Mouse (Mus musculus): ENCODE data around the gene Hmgb2.
"Not testable (repeated sequence)": the region's sequence is repeated elsewhere in the genome, so short reads cannot be mapped to it uniquely, and the experiment has no call there.

The Hmgb2 gene

DNA sequence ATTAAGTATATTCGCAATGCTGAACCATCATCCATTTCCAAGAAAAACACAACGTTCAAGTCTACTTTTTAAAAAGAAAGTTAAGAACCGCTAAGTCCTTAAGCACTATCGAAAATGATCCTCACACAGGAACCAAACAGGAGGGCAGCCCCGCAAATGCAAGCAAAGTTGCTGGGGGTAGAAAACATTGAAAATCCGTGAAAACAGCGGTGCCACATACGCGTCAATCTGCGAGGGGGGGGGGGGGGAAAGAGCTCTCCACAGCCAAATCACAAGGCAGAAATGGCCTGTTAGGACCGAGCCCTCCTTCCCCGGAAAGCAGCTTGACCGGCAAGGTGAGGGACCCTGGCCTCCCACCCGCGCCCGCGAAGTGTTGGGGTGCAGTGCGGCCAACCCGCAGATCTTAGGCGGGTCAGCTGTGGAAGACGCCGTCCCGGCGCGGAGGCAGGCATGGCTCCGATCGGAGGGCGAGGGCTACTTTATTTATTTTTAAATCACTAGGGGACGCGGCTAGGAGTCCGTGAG is 854 bp upstream of the Hmgb2 start:
- in situ Hi-C loops (cut with MboI, MseI) = no loop called here

- in situ Hi-C loops (cut with MboI, MseI) = no loop called here
Observed at GRCm38 (mm10) chr8:57512141-57513056, 692 bp downstream of the Hmgb2 start.

- in situ Hi-C loops (cut with MboI, MseI) = not testable (repeated sequence)
Observed at GRCm38 (mm10) chr8:57513178-57513661, 1.5 kb downstream of the Hmgb2 start.

DNA sequence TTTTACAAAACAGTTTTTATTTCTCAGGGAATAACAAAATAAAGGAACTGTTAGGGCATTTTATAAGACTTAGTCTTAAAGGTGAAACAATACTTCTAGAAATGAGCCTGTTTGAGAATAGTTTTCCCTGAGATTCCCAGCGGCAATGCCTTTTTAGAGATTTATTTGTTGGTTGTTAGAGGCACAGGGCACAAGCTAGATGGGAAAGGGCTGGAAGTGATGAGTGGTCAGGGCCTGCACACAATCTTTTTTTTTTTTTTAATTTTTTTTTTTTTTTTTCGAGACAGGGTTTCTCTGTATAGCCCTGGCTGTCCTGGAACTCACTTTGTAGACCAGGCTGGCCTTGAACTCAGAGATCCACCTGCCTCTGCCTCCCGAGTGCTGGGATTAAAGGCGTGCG is 5.0 kb downstream of the Hmgb2 start:
- in situ Hi-C loops (cut with MboI, MseI) = not testable (repeated sequence)

- in situ Hi-C loops (cut with MboI, MseI) = no loop called here
Observed at GRCm38 (mm10) chr8:57517723-57518122, 6.0 kb downstream of the Hmgb2 start.

DNA sequence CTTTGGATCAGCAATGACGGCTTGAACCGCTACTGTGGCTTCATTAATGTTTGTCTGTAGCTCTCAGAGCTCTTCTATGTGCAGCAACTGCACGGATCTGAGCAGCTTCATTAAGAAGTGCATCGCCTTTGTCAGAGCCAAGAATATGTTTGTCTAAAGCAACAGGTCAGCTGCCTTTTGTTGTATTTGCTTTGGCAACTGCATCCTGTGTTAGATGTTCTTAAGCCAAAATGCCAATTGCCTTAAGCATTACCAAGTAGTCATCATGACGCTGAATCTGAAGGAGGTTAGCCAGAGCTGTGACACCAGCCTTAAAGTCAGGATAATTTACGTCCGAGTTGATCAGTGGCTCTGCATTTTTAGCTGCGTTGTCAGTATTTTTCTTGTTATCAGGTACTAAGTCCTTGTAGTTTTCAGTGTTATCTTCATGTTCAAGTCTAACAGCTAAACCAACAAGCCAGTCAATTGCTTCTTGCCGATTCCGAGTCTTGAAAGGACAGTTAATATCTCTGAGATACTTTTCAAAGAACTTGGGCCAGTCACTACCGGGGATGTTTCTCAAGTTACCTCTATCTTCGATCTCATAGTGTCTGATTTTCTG is 8.6 kb downstream of the Hmgb2 start:
- in situ Hi-C loops (cut with MboI, MseI) = no loop called here

- in situ Hi-C loops (cut with MboI, MseI) = no loop called here
Observed at GRCm38 (mm10) chr8:57528036-57528435, 16.3 kb downstream of the Hmgb2 start.

- in situ Hi-C loops (cut with MboI, MseI) = loop anchor here (5.0 to 10.0 kb wide), 2 partner anchors 93 to 275 kb away; no protein-coding TSS in a partner anchor
Observed at GRCm38 (mm10) chr8:57530238-57530637, 18.5 kb downstream of the Hmgb2 start.

GRCm38 (mm10) chr8:57530666-57531349 is 19.1 kb downstream of the Hmgb2 start:
- in situ Hi-C loops (cut with MboI, MseI) = loop anchor here (5.0 to 10.0 kb wide), 2 partner anchors 94 to 274 kb away; no protein-coding TSS in a partner anchor

DNA sequence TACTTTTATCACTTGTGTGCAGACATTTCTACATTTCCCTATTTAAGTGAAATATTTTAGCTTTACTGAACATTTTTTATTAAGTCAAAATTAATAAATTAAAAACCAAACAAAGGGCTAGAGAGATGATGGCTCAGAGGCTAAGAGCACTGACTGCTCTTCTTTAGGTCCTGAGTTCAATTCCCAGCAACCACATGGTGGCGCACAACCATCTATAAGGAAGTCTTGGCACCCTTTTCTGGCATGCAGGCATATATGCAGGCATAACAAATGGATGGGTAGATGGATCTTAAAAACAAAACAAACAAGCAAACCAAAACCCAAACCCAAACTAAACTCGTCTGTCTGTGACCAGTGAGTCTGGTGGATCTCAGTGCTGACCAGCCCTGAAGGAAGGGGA is 20.5 kb downstream of the Hmgb2 start:
- in situ Hi-C loops (cut with MboI, MseI) = loop anchor here (5.0 to 10.0 kb wide), 2 partner anchors 95 to 273 kb away; no protein-coding TSS in a partner anchor

DNA sequence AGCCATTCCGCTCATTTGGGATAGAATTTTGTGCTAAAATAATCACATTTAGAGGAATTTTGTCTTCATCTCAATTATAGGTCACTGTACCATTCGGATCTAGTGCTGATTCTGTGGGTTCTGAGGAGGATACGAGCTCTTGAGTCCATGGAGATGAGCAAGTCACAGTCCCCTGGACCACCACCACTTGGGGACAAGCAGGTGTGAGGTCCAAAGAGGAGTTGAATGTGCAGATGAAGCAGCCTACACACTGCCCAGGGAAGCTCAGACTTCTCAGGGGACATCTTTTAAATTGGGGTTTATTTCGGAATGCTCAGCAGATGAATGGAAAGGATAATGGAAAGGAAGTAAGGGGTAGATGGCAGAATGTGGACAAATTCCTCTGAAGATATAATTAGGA is 21.4 kb downstream of the Hmgb2 start:
- in situ Hi-C loops (cut with MboI, MseI) = loop anchor here (5.0 to 10.0 kb wide), 2 partner anchors 96 to 272 kb away; no protein-coding TSS in a partner anchor

DNA sequence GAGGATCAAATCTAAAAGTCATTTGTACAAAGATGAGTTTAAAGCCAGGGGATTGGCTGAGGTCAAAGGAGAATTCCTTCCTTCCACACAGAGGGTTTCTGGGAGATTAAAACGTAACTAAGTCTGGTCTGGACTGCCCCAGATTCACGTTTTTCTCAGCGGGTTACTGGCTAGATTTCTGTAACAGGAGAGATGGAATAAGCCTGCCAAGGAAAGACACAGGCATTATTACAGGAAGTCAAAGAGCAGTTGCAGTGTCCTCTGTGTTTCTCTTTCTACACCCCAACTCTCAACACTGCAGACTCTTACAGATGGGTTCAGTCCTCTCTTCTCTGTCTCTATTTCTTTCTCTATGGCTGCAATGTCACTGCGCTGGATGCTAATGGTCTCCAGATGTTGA is 22.8 kb downstream of the Hmgb2 start:
- in situ Hi-C loops (cut with MboI, MseI) = loop anchor here (5.0 to 10.0 kb wide), 2 partner anchors 97 to 270 kb away; no protein-coding TSS in a partner anchor

DNA sequence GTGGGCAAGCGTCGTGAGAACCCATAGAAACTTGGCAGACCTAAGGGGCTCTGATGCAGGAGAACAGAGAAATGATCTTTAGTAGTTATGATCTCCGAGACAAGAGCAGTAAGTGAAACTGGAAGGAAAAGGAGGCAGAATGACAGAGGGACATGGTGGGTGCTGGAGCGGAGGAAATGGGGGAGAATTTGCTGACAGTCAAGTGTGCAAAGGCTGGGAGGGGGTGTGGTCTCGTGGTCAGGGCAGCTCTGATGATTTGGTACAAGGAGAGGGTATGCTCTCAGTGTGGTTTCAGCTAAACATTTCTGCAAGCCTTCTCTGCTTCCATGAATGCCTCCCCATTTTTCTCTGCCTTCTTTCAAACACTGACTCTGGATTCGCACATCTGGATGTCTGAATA is 24.5 kb downstream of the Hmgb2 start:
- in situ Hi-C loops (cut with MboI, MseI) = loop anchor here (10.0 kb wide), 1 partner anchor 269 kb away; no protein-coding TSS in a partner anchor

GRCm38 (mm10) chr8:57538601-57539000 is 26.9 kb downstream of the Hmgb2 start:
- in situ Hi-C loops (cut with MboI, MseI) = loop anchor here (10.0 kb wide), 1 partner anchor 266 kb away; no protein-coding TSS in a partner anchor

DNA sequence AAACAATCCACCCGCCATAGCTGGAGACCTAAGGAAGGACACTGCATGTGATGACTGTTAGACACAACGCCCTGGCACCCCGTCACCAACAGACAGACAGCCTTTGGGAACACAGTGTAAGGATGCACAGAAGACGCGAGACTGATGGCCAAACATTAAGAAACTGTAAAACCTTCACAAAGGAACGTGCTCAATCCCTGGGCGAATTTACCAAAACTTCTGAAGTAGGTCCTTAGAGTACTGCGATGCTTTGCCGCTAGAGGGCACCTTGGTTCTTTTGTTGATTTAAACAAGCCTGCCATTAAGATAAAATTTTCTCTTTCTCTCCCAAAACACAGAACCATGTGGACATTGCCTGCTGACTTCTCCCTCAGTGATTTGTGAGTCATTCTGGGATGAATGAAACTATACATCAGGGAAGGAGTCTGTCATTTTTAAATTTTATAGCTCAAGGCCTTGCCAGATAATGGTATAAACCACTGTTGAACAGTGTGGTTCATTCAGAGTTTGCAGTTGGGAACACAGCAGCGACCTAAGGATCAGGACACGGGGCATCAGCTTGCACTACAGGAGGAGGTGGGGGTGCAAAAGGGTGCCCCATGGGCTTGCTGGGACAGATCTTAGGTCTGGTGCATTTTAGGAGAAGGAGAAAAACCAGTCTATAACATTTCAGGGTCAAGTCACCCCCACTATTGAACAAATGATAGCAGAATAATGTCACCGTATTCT is 28.6 kb downstream of the Hmgb2 start:
- in situ Hi-C loops (cut with MboI, MseI) = no loop called here

DNA sequence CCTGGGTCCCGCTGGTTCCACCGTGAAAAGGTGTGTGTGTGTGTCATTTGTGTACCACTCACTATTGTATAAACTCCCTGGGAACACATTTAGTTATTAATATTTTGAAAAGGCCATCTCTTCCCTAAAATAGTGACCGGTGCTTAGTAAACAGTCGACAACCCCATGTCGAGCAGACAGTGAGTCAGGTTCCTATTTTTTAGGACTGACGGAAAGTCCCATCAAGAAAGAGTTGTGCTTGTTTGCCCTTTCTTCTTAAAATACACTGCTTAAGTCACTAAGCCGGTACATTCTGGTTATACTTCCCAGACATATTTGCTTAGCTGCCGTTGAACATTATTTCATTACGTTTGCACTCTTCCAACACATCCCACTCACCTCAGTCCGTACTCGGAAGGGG is 29.2 kb downstream of the Hmgb2 start:
- in situ Hi-C loops (cut with MboI, MseI) = no loop called here

DNA sequence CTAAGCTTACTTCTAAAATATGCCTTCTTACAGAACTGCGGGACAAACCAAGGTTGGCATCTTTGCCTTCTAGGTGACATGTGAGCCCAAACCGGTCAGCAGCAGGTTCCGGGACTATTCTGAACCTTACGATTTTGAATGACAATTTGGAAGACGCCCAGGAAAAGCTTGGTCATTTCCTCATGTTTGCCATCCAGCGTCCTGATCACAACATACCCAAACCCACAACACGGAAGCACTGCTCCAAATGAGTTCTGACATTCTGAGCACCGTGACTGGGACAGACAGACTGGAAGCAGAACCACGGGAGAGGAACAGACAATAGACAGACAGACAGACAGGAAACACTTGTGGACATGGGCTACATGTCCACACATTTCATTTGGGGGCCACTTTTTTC is 29.7 kb downstream of the Hmgb2 start:
- in situ Hi-C loops (cut with MboI, MseI) = no loop called here

DNA sequence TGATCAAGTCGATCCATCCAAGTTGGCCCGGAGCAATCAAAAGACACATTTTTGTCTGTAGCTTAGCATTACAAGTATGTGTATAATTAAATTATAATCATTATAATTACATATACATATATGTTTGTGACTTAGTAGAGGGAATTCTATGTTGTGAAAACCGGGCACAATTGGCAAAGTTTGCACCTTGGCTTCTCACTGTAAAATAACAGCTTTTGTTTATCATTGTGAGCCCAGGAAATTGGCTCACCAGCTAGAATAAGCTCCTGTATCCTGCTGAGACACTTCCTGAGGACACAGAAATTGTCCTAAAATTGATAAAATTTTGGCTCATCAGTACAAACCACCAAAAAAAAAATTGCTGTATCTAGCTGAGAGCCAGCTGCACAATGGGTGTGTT is 34.7 kb downstream of the Hmgb2 start:
- in situ Hi-C loops (cut with MboI, MseI) = no loop called here

DNA sequence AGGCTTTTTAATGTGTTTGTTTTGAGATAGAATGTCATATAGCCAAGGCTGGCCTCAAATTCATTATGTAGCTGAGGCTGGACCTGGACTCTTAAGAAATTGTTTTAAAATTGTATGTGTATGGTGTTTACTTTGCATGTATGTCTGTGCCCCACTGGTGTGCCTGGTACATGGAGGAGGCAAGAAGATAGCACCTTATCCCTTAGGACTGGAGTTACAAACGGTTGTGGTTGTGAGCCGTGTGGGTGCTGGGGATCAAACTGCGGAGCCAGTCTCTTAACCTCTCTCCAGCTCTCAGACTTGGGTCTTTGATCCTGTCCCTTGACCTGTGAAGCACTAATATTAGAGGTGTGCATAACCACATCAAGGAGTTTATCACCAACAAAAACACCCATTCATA is 35.1 kb downstream of the Hmgb2 start:
- in situ Hi-C loops (cut with MboI, MseI) = no loop called here

- in situ Hi-C loops (cut with MboI, MseI) = no loop called here
Observed at GRCm38 (mm10) chr8:57547581-57547980, 35.9 kb downstream of the Hmgb2 start.

All from regulatory T cell (primary cell).